Mouse (Mus musculus) limb, embryonic 10.5 days (tissue): ENCODE measurements around the gene Macrod2. TPM values are rescaled to one million over a fixed set of nuclear protein-coding genes. Genes with fewer than 3 reads are reported as not detected.

Source experiments
- DNase-seq: peaks from one replicate; pipeline ENCODE4 v3.0.0-alpha.2; 2017; ENCODE audit warnings: low spot score
- H3K27ac ChIP-seq: fragments of 300-500 bp; sonication (generic); 2 replicates; pipeline ENCODE4 v1.5.1; 2016; ENCODE audit warnings: mild to moderate bottlenecking
- H3K27me3 ChIP-seq: fragments of 300-500 bp; sonication (generic); 2 replicates; pipeline ENCODE4 v1.6.1; 2016; ENCODE audit warnings: low read depth, mild to moderate bottlenecking; ENCODE audit not compliant: poor library complexity, severe bottlenecking
- H3K36me3 ChIP-seq: fragments of 300-500 bp; sonication (generic); 2 replicates; pipeline ENCODE4 v1.6.1; 2016; ENCODE audit warnings: mild to moderate bottlenecking, moderate library complexity
- H3K4me1 ChIP-seq: fragments of 300-500 bp; sonication (generic); 2 replicates; pipeline ENCODE4 v1.6.1; 2016
- H3K4me3 ChIP-seq: fragments of 300-500 bp; sonication (generic); 2 replicates; pipeline ENCODE4 v1.5.1; 2016; ENCODE audit warnings: mild to moderate bottlenecking, moderate library complexity
- H3K9me3 ChIP-seq: fragments of 300-500 bp; sonication (generic); replicated peaks from 2 replicates; pipeline ENCODE4 v1.6.1; 2016; ENCODE audit warnings: mild to moderate bottlenecking
- WGBS: fragments of 180-500 bp; shearing (Covaris S2); methylation state at CpG from one replicate; pipeline ENCODE4 v1.1.7; 2016; 5-methylcytosine and 5-hydroxymethylcytosine counted together
- polyA plus RNA-seq: library from polyadenylated mRNA; unstranded; fragments of >200 nt; fragmentation: Nextera tagmentation; extraction: Ambion mirVana; gene quantifications from 2 replicates; pipeline ENCODE4 v1.2.1, GENCODE M21; 2016

Gene Macrod2
- polyA plus RNA-seq, 1 experiment from 2014 or later, result 42.7 TPM

GRCm38 (mm10) chr2:141897951-141898350, 1502.8 kb downstream of the Macrod2 start:
- no peak for DNase-seq
- Histone ChIP-seq H3K9me3 (no peaks in the 10 kb centered on the region), H3K27ac (no peak overlapping the region), H3K4me1 (no peaks in the 10 kb centered on the region), H3K4me3 (no peak overlapping the region), H3K27me3 (no peaks in the 10 kb centered on the region), H3K36me3 (no peaks in the 10 kb centered on the region)

- no peak overlapping the region for H3K27ac ChIP-seq
- 68% methylated on average over 6 of the region's 6 CpGs for WGBS
- H3K9me3 ChIP-seq, result no peaks in the 10 kb centered on the region
- no peaks in the 10 kb centered on the region for H3K36me3 ChIP-seq
- peaks cover 5% of the 10 kb centered on the region; the same call in 1 of the 2 replicates for H3K4me1 ChIP-seq
- DNase-seq, result no peak
- no peak overlapping the region for H3K4me3 ChIP-seq
- H3K27me3 ChIP-seq, result no peaks in the 10 kb centered on the region
These were observed 1516.8 kb downstream of the Macrod2 start for GRCm38 (mm10) chr2:141911831-141912447.

GRCm38 (mm10) chr2:141913486-141913885, 1518.4 kb downstream of the Macrod2 start:
- Histone ChIP-seq H3K27ac (no peak overlapping the region), H3K9me3 (no peaks in the 10 kb centered on the region), H3K27me3 (no peaks in the 10 kb centered on the region), H3K4me1 (peaks cover 5% of the 10 kb centered on the region; the same call in 1 of the 2 replicates), H3K4me3 (no peak overlapping the region), H3K36me3 (no peaks in the 10 kb centered on the region)
- 67% methylated on average over 3 of the region's 3 CpGs for WGBS
- no peak for DNase-seq

GRCm38 (mm10) chr2:141913894-141914293, 1518.8 kb downstream of the Macrod2 start:
- Histone ChIP-seq H3K4me1 (peaks cover 5% of the 10 kb centered on the region; the same call in 1 of the 2 replicates), H3K27me3 (no peaks in the 10 kb centered on the region), H3K27ac (no peak overlapping the region), H3K36me3 (no peaks in the 10 kb centered on the region), H3K4me3 (no peak overlapping the region), H3K9me3 (no peaks in the 10 kb centered on the region)
- DNase-seq, result no peak
- WGBS, result 84% methylated on average over 6 of the region's 6 CpGs

- H3K4me3 ChIP-seq, result no peak overlapping the region
- H3K36me3 ChIP-seq, result no peaks in the 10 kb centered on the region
- 81% methylated on average over 2 of the region's 2 CpGs for WGBS
- no peaks in the 10 kb centered on the region for H3K27me3 ChIP-seq
- no peak overlapping the region for H3K27ac ChIP-seq
- no peak for DNase-seq
- H3K4me1 ChIP-seq, result no peaks in the 10 kb centered on the region
- no peaks in the 10 kb centered on the region for H3K9me3 ChIP-seq
These were observed 1525.4 kb downstream of the Macrod2 start for GRCm38 (mm10) chr2:141920377-141920992.

- no peaks in the 10 kb centered on the region for H3K36me3 ChIP-seq
- no peak overlapping the region for H3K27ac ChIP-seq
- 89% methylated on average over 2 of the region's 2 CpGs for WGBS
- no peak overlapping the region for H3K4me3 ChIP-seq
- no peaks in the 10 kb centered on the region for H3K27me3 ChIP-seq
- no peak for DNase-seq
- H3K9me3 ChIP-seq, result no peaks in the 10 kb centered on the region
- H3K4me1 ChIP-seq, result no peaks in the 10 kb centered on the region
These were observed 1540.0 kb downstream of the Macrod2 start for GRCm38 (mm10) chr2:141935130-141935529.

GRCm38 (mm10) chr2:141954795-141955194, 1559.7 kb downstream of the Macrod2 start:
- H3K9me3 ChIP-seq, result no peaks in the 10 kb centered on the region
- H3K27me3 ChIP-seq, result no peaks in the 10 kb centered on the region
- peaks cover 9% of the 10 kb centered on the region for H3K4me1 ChIP-seq
- 87% methylated on average over 1 of the region's 1 CpGs for WGBS
- no peaks in the 10 kb centered on the region for H3K36me3 ChIP-seq
- DNase-seq, result no peak
- no peak overlapping the region for H3K27ac ChIP-seq
- no peak overlapping the region for H3K4me3 ChIP-seq

GRCm38 (mm10) chr2:141955197-141955596, 1560.1 kb downstream of the Macrod2 start:
- DNase-seq, result no peak
- H3K27me3 ChIP-seq, result no peaks in the 10 kb centered on the region
- no peak overlapping the region for H3K27ac ChIP-seq
- no peaks in the 10 kb centered on the region for H3K36me3 ChIP-seq
- no peak overlapping the region for H3K4me3 ChIP-seq
- no peaks in the 10 kb centered on the region for H3K9me3 ChIP-seq
- peaks cover 9% of the 10 kb centered on the region for H3K4me1 ChIP-seq
- 65% methylated on average over 3 of the region's 3 CpGs for WGBS

- no peak overlapping the region for H3K4me3 ChIP-seq
- no peaks in the 10 kb centered on the region for H3K36me3 ChIP-seq
- H3K4me1 ChIP-seq, result no peaks in the 10 kb centered on the region
- no peaks in the 10 kb centered on the region for H3K27me3 ChIP-seq
- WGBS, result 79% methylated on average over 1 of the region's 1 CpGs
- H3K9me3 ChIP-seq, result no peaks in the 10 kb centered on the region
- H3K27ac ChIP-seq, result no peak overlapping the region
- DNase-seq, result no peak
These were observed 1567.8 kb downstream of the Macrod2 start for GRCm38 (mm10) chr2:141962868-141963267.

GRCm38 (mm10) chr2:141983664-141984395, 1588.7 kb downstream of the Macrod2 start:
- H3K27ac ChIP-seq, result no peak overlapping the region

GRCm38 (mm10) chr2:141998901-141999300, 1603.8 kb downstream of the Macrod2 start:
- Histone ChIP-seq H3K27me3 (no peaks in the 10 kb centered on the region), H3K4me3 (no peak overlapping the region), H3K4me1 (peaks cover 14% of the 10 kb centered on the region), H3K9me3 (no peaks in the 10 kb centered on the region), H3K27ac (no peak overlapping the region), H3K36me3 (no peaks in the 10 kb centered on the region)
- WGBS, result 86% methylated on average over 6 of the region's 6 CpGs
- DNase-seq, result no peak

More at GRCm38 (mm10) chr2:141983664-141984395, 1588.7 kb downstream of the Macrod2 start:
- WGBS, result 90% methylated on average over 7 of the region's 7 CpGs
- no peak overlapping the region for H3K4me3 ChIP-seq
- no peaks in the 10 kb centered on the region for H3K4me1 ChIP-seq
- H3K27me3 ChIP-seq, result no peaks in the 10 kb centered on the region
- H3K9me3 ChIP-seq, result no peaks in the 10 kb centered on the region
- DNase-seq, result no peak
- H3K36me3 ChIP-seq, result no peaks in the 10 kb centered on the region

- H3K4me3 ChIP-seq, result no peak overlapping the region
- H3K4me1 ChIP-seq, result peaks cover 15% of the 10 kb centered on the region
- H3K27ac ChIP-seq, result no peak overlapping the region
- no peaks in the 10 kb centered on the region for H3K36me3 ChIP-seq
- H3K27me3 ChIP-seq, result no peaks in the 10 kb centered on the region
- WGBS, result 51% methylated on average over 4 of the region's 4 CpGs
- no peak for DNase-seq
- no peaks in the 10 kb centered on the region for H3K9me3 ChIP-seq
These were observed 1629.5 kb downstream of the Macrod2 start for GRCm38 (mm10) chr2:142024534-142025155.

- H3K9me3 ChIP-seq, result no peaks in the 10 kb centered on the region
- H3K27ac ChIP-seq, result no peak overlapping the region
- no peaks in the 10 kb centered on the region for H3K27me3 ChIP-seq
- no peaks in the 10 kb centered on the region for H3K36me3 ChIP-seq
- DNase-seq, result no peak
- peaks cover 27% of the 10 kb centered on the region for H3K4me1 ChIP-seq
- H3K4me3 ChIP-seq, result no peak overlapping the region
These were observed 1631.6 kb downstream of the Macrod2 start for GRCm38 (mm10) chr2:142026721-142027120.
